Comparison of ENCODE assay signal across 14 mouse cellular contexts in the genomic region with DNA sequence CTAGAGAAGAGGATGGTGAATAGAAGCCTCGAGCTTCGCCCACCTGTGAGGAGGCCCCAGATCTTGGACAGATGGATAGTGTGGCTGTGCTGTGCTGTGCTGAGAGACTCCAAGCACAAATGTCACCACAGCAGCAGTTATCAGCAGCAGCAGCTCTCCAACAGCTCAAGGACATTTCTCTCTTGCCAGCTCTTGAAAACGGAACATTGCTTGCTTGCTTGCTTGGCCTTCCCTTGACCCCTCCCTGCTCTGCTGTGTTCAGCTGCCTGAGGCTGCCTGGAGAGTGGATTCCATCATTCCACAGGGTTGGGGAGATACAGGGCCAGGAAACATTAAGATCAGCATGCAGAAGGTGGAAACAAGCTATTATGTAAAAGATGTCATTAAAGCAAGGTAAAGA. TPM values are rescaled to one million over a fixed set of nuclear protein-coding genes. Genes with fewer than 3 reads are reported as not detected.
"Had no signal": no experiment of that assay in that cellular context is flagged by ENCODE, and none has a peak within 500 bp of the region (broad histone marks: within the 10 kb centered on the region; RNA-seq: fewer than 3 reads in every experiment).

No protein-coding gene starts in this region.

RNA-seq across cellular contexts. Expression of a gene that starts 24.6 kb away (rescaled TPM):
- total RNA-seq: granulocyte monocyte progenitor cell, adult 5-6 weeks; heart, adult 18-20 months; heart, adult 8-10 months; heart, postnatal 10 days; heart, postnatal 25 days; left cerebral cortex, postnatal 4 days; liver, adult 2 months had no signal
- polyA plus RNA-seq: forebrain, embryonic 16.5 days; hindbrain, embryonic 10.5 days; hindbrain, embryonic 12.5 days; intestine, postnatal 0 days; large intestine, adult 2 months; limb, embryonic 15.5 days; liver, embryonic 12.5 days had no signal
